Mouse (Mus musculus) megakaryocyte-erythroid progenitor cell, adult 5-6 weeks (primary cell): Measurements from ENCODE around the gene Dnajb4. TPM values are rescaled to one million over a fixed set of nuclear protein-coding genes. Genes with fewer than 3 reads are reported as not detected.

Experiments
- total RNA-seq, 2 experiments: library from RNA; stranded (forward) in 1 of 2; stranded (reverse) in 1 of 2; fragments of 200-1000, 215-1000 nt in 1 of 2; fragments of >200 nt in 1 of 2; fragmentation: Nextera tagmentation in 1 of 2; gene quantifications; 2 replicates each; pipeline ENCODE4 v1.2.3; 2014 to 2017

Gene Dnajb4
- total RNA-seq, 2 experiments from 2014 or later: 29.5 to 74.0 TPM

Other genes with a start within 250 kb of the Dnajb4 start
- not detected in 2 replicates for gene Gipc2, start 44.1 kb downstream of the Dnajb4 start, total RNA-seq (2014; fragmentation: Nextera tagmentation)
- gene Gipc2, start 44.1 kb downstream of the Dnajb4 start, total RNA-seq (2017): not detected in 2 replicates
- 197 and 235 TPM in 2 replicates for gene Fubp1, start 120 bp upstream of the Dnajb4 start, total RNA-seq (2014; fragmentation: Nextera tagmentation)
- gene Fubp1, start 120 bp upstream of the Dnajb4 start, total RNA-seq (2017): 282 and 332 TPM in 2 replicates
- not detected in 2 replicates for gene Nexn, start 56.0 kb upstream of the Dnajb4 start, total RNA-seq (2014; fragmentation: Nextera tagmentation)
- gene Nexn, start 56.0 kb upstream of the Dnajb4 start, total RNA-seq (2017): 1.3 and 1.8 TPM in 2 replicates
- 16.9 and 18.8 TPM in 2 replicates for gene Miga1, start 130.1 kb upstream of the Dnajb4 start, total RNA-seq (2014; fragmentation: Nextera tagmentation)
- 18.9 and 26.8 TPM in 2 replicates for gene Miga1, start 130.1 kb upstream of the Dnajb4 start, total RNA-seq (2017)
- 56.1 and 105 TPM in 2 replicates for gene Usp33, start 136.2 kb upstream of the Dnajb4 start, total RNA-seq (2014; fragmentation: Nextera tagmentation)
- gene Usp33, start 136.2 kb upstream of the Dnajb4 start, total RNA-seq (2017): 93.4 and 95.7 TPM in 2 replicates
- 66.1 and 66.2 TPM in 2 replicates for gene Zzz3, start 185.2 kb upstream of the Dnajb4 start, total RNA-seq (2014; fragmentation: Nextera tagmentation)
- 70.7 and 92.4 TPM in 2 replicates for gene Zzz3, start 185.2 kb upstream of the Dnajb4 start, total RNA-seq (2017)